Mouse (Mus musculus) spleen, adult 2 months (tissue): Measurements from ENCODE around the gene Crct1. TPM values are rescaled to one million over a fixed set of nuclear protein-coding genes. Genes with fewer than 3 reads are reported as not detected.

Experiments used
- DNase-seq, 2 experiments: peaks; one replicate each; pipeline versions ENCODE4 v3.0.0 to v3.0.0-alpha.2; 2012 to 2021; ENCODE audit warnings: low spot score in 2 of 2, low read depth in 1 of 2
- H3K27ac ChIP-seq: fragments of 200-500 bp; 2 replicates; pipeline ENCODE4 v1.5.1; 2012; ENCODE audit warnings: low read length, inconsistent platforms; ENCODE audit not compliant: insufficient read depth
- H3K27me3 ChIP-seq: fragments of 200-500 bp; 2 replicates; pipeline ENCODE4 v1.6.1; 2012; ENCODE audit warnings: mild to moderate bottlenecking, moderate library complexity, low read length, inconsistent platforms; ENCODE audit not compliant: control insufficient read depth, insufficient read depth
- H3K36me3 ChIP-seq: fragments of 200-500 bp; 2 replicates; pipeline ENCODE4 v1.6.1; 2012; ENCODE audit warnings: mild to moderate bottlenecking, low read length, inconsistent platforms; ENCODE audit not compliant: control insufficient read depth, insufficient read depth
- H3K4me1 ChIP-seq: fragments of 200-500 bp; 2 replicates; pipeline ENCODE4 v1.6.1; 2011; ENCODE audit warnings: inconsistent platforms; ENCODE audit not compliant: control insufficient read depth, insufficient read depth, insufficient read length
- H3K4me3 ChIP-seq: fragments of 200-500 bp; 2 replicates; pipeline ENCODE4 v1.5.1; 2011; ENCODE audit warnings: mild to moderate bottlenecking, inconsistent platforms; ENCODE audit not compliant: insufficient read depth, insufficient read length; ENCODE audit errors: extremely low read depth
- CTCF ChIP-seq: fragments of 200-500 bp; IDR thresholded peaks from 2 replicates; pipeline ENCODE4 v1.5.1; 2011; ENCODE audit warnings: mild to moderate bottlenecking, inconsistent platforms; ENCODE audit not compliant: insufficient read depth, insufficient read length, insufficient replicate concordance; ENCODE audit errors: extremely low read depth
- POLR2A ChIP-seq: fragments of 200-500 bp; IDR thresholded peaks from 2 replicates; pipeline ENCODE4 v1.6.1; 2011; ENCODE audit warnings: low read depth, low read length, inconsistent platforms
- WGBS: fragments of 180-500 bp; shearing (Covaris S2); methylation state at CpG from one replicate; pipeline ENCODE4 v1.1.7; 2018; 5-methylcytosine and 5-hydroxymethylcytosine counted together
- polyA plus RNA-seq: library from polyadenylated mRNA; depleted of rRNA; stranded (reverse); fragments of >200 nt; gene quantifications from 2 replicates; pipeline ENCODE4 v1.2.3, GENCODE M21; 2012; rRNA removed

Gene Crct1
- polyA plus RNA-seq, result not detected in 2 replicates

- TF ChIP-seq POLR2A (no peak), CTCF (no peak)
- 54% methylated on average over 4 of the region's 4 CpGs for WGBS
- Histone ChIP-seq H3K27me3 (no peaks in the 10 kb centered on the region), H3K4me3 (no peak within 1 kb of the TSS), H3K36me3 (no peaks in the 10 kb centered on the region), H3K27ac (no peak within 1 kb of the TSS), H3K4me1 (no peaks in the 10 kb centered on the region)
- no peak for DNase-seq
Measured at GRCm38 (mm10) chr3:93015460-93016104, at the start of gene Crct1. Crct1 (minus strand) TSS chr3:93015687.

- no peaks in the 10 kb centered on the region for H3K4me1 ChIP-seq
- H3K36me3 ChIP-seq, result no peaks in the 10 kb centered on the region
- no peaks in the 10 kb centered on the region for H3K27me3 ChIP-seq
- DNase-seq, result no peak
- no peak overlapping the region for H3K4me3 ChIP-seq
- no peak overlapping the region for H3K27ac ChIP-seq
- TF ChIP-seq CTCF (no peak), POLR2A (no peak)
- WGBS, result 65% methylated on average over 10 of the region's 10 CpGs
Measured at GRCm38 (mm10) chr3:93052826-93053474, 37.5 kb upstream of the Crct1 start.

- WGBS, result 88% methylated on average over 1 of the region's 1 CpGs
- H3K36me3 ChIP-seq, result no peaks in the 10 kb centered on the region
- no peaks in the 10 kb centered on the region for H3K27me3 ChIP-seq
- H3K4me3 ChIP-seq, result no peak overlapping the region
- no peaks in the 10 kb centered on the region for H3K4me1 ChIP-seq
- H3K27ac ChIP-seq, result no peak overlapping the region
- TF ChIP-seq POLR2A, result no peak
- no peak for TF ChIP-seq CTCF
- no peak for DNase-seq
Measured at GRCm38 (mm10) chr3:93050182-93050581, 34.7 kb upstream of the Crct1 start.

- Histone ChIP-seq H3K4me1 (no peaks in the 10 kb centered on the region), H3K27me3 (no peaks in the 10 kb centered on the region), H3K27ac (no peak overlapping the region), H3K4me3 (no peak overlapping the region), H3K36me3 (no peaks in the 10 kb centered on the region)
- WGBS, result 45% methylated on average over 5 of the region's 5 CpGs
- DNase-seq, result no peak
- TF ChIP-seq POLR2A (no peak), CTCF (no peak)
Measured at GRCm38 (mm10) chr3:93031450-93031849, 16.0 kb upstream of the Crct1 start.

- 87% methylated on average over 2 of the region's 2 CpGs for WGBS
- no peaks in the 10 kb centered on the region for H3K27me3 ChIP-seq
Measured at GRCm38 (mm10) chr3:93025486-93025885, 10.0 kb upstream of the Crct1 start.

GRCm38 (mm10) chr3:93023411-93024184 is 8.1 kb upstream of the Crct1 start:
- Histone ChIP-seq H3K27ac (no peak overlapping the region), H3K27me3 (no peaks in the 10 kb centered on the region), H3K36me3 (no peaks in the 10 kb centered on the region), H3K4me1 (no peaks in the 10 kb centered on the region), H3K4me3 (no peak overlapping the region)
- TF ChIP-seq POLR2A, result no peak
- TF ChIP-seq CTCF, result no peak
- no peak for DNase-seq
- 69% methylated on average over 3 of the region's 3 CpGs for WGBS

More at GRCm38 (mm10) chr3:93025486-93025885, 10.0 kb upstream of the Crct1 start:
- DNase-seq, result no peak
- Histone ChIP-seq H3K4me1 (no peaks in the 10 kb centered on the region), H3K36me3 (no peaks in the 10 kb centered on the region), H3K27ac (no peak overlapping the region), H3K4me3 (no peak overlapping the region)
- TF ChIP-seq POLR2A (no peak), CTCF (no peak)

GRCm38 (mm10) chr3:93021171-93021570 is 5.7 kb upstream of the Crct1 start:
- H3K4me1 ChIP-seq, result no peaks in the 10 kb centered on the region
- DNase-seq, result no peak
- H3K36me3 ChIP-seq, result no peaks in the 10 kb centered on the region
- WGBS, result 89% methylated on average over 1 of the region's 1 CpGs
- TF ChIP-seq CTCF, result no peak
- TF ChIP-seq POLR2A, result no peak
- H3K4me3 ChIP-seq, result no peak overlapping the region
- no peaks in the 10 kb centered on the region for H3K27me3 ChIP-seq
- H3K27ac ChIP-seq, result no peak overlapping the region
